Mouse (Mus musculus) small intestine, adult 10 weeks (tissue): Measurements from ENCODE around the gene Vmn2r42. TPM values are rescaled to one million over a fixed set of nuclear protein-coding genes. Genes with fewer than 3 reads are reported as not detected.

Experiments
- polyA plus RNA-seq: library from polyadenylated mRNA; stranded (reverse); fragments of 350-450 nt; fragmentation: Illumina TruSeq; extraction: RNeasy Lipid Tissue Mini Kit (QIAGEN cat#74804); gene quantifications from one replicate; pipeline ENCODE4 v1.2.3, GENCODE M21; 2014; ENCODE audit warnings: low replicate concordance

Vmn2r42 gene
- polyA plus RNA-seq, result not detected

DNA sequence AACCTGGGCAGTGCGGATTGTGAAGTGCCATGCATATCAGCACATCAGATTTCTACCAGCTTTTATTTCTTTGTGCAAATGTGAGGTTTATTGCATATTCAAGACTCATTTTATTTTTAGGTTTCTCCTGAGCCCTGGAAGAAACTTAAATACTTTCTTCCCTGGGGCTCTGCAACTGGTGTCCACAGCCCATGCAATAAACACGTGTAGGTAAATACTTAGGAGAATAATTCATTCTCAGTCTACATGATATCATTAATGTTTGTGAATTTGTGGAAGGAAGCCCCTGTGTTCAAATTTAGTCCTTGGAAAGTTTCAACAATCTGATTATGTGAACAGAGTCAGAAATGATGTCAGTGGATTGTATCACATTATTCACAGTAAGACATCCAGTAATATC lies at the start of gene Vmn2r42:
Gene Vmn2r42 (minus strand): TSS at position 101 of the 400 bp plus-strand sequence.

DNA sequence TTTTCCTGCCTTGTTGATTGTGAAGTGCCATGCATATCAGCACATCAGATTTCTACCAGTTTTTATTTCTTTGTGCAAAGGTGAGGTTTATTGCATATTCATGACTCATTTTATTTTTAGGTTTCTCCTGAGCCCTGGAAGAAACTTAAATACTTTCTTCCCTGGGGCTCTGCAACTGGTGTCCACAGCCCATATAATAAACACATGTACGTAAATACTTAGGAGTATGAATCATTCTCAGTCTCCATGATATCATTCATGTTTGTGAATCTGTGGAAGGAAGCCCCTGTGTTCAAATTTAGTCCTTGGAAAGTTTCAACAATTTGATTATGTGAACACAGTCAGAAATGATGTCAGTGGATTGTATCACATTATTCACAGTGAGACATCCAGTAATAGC lies 38.6 kb downstream of the Vmn2r42 start, which contains the start of gene Vmn2r41:
Gene Vmn2r41 (minus strand): TSS at position 101 of the 400 bp plus-strand sequence.

Other genes with a start within 250 kb of the Vmn2r42 start
- gene Vmn2r41, start 38.7 kb downstream of the Vmn2r42 start, polyA plus RNA-seq, result not detected
- gene Vmn2r43, start 60.3 kb upstream of the Vmn2r42 start, polyA plus RNA-seq, result not detected
- not detected for gene Vmn2r44, start 183.0 kb upstream of the Vmn2r42 start, polyA plus RNA-seq